Mouse (Mus musculus) heart, embryonic 15.5 days (tissue): ENCODE measurements around the gene Sco1. TPM values are rescaled to one million over a fixed set of nuclear protein-coding genes. Genes with fewer than 3 reads are reported as not detected.

ENCODE experiments used
- ATAC-seq: fragments of 200-750 bp; cut with Nextera tagmentation; replicated peaks from 2 replicates; pipeline ENCODE4 v1.8.0; 2017; ENCODE audit warnings: low read depth, moderate TSS enrichment; ENCODE audit not compliant: insufficient number of reproducible peaks, insufficient read depth, low FRiP score
- H3K27ac ChIP-seq: fragments of 300-500 bp; sonication (generic); 2 replicates; pipeline ENCODE4 v1.5.1; 2015; ENCODE audit warnings: mild to moderate bottlenecking, inconsistent platforms
- H3K27me3 ChIP-seq: fragments of 300-500 bp; sonication (generic); 2 replicates; pipeline ENCODE4 v1.6.1; 2015; ENCODE audit warnings: inconsistent platforms
- H3K36me3 ChIP-seq: fragments of 300-500 bp; sonication (generic); 2 replicates; pipeline ENCODE4 v1.6.1; 2015; ENCODE audit warnings: mild to moderate bottlenecking, inconsistent platforms
- H3K4me1 ChIP-seq: fragments of 300-500 bp; sonication (generic); replicated peaks from 2 replicates; pipeline ENCODE4 v1.6.1; 2015; ENCODE audit warnings: inconsistent platforms
- H3K4me2 ChIP-seq: fragments of 300-500 bp; sonication (generic); 2 replicates; pipeline ENCODE4 v1.6.1; 2015; ENCODE audit warnings: inconsistent platforms, mild to moderate bottlenecking, moderate library complexity
- H3K4me3 ChIP-seq: fragments of 300-500 bp; sonication (generic); 2 replicates; pipeline ENCODE4 v1.5.1; 2015; ENCODE audit warnings: mild to moderate bottlenecking, inconsistent platforms
- H3K9ac ChIP-seq: fragments of 300-500 bp; sonication (generic); 2 replicates; pipeline ENCODE4 v1.6.1; 2015; ENCODE audit warnings: mild to moderate bottlenecking, inconsistent platforms
- H3K9me3 ChIP-seq: fragments of 300-500 bp; sonication (generic); replicated peaks from 2 replicates; pipeline ENCODE4 v1.6.1; 2016; ENCODE audit warnings: inconsistent platforms
- WGBS: fragments of 180-500 bp; shearing (Covaris S2); methylation state at CpG from one replicate; pipeline ENCODE4 v1.1.7; 2015; ENCODE audit warnings: mixed read lengths; 5-methylcytosine and 5-hydroxymethylcytosine counted together
- polyA plus RNA-seq: library from polyadenylated mRNA; unstranded; fragments of >200 nt; fragmentation: Nextera tagmentation; extraction: Ambion mirVana; gene quantifications from 2 replicates; pipeline ENCODE4 v1.2.1, GENCODE M21; 2015

The Sco1 gene
- polyA plus RNA-seq, 1 experiment from 2014 or later, result 17.5 TPM

DNA sequence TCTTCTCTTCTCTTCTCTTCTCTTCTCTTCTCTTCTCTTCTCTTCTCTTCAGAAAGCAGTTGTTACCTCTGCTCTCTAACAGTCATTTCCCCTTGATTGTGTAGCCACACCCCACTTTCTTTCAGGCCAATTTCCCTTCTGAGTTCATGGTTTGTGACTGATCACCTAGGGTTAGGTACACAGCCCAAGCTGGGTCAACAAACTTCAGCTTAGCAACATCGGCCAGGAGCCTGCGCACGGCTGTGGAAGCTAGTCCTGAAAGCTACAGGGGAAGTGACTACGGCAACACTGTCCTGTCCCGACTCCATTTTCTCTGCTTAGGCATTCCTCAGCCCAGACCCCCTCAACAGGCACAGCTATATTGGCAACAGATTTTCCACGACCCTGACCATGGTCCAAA lies 7.5 kb upstream of the Sco1 start:
- H3K9ac ChIP-seq, result no peak overlapping the region
- no peak overlapping the region for H3K27ac ChIP-seq
- 80% methylated on average over 6 of the region's 6 CpGs for WGBS
- ATAC-seq, result no peak
- H3K36me3 ChIP-seq, result peaks cover 22% of the 10 kb centered on the region; the same call in 1 of the 2 replicates
- H3K4me2 ChIP-seq, result no peak overlapping the region
- H3K4me3 ChIP-seq, result no peak overlapping the region
- no peaks in the 10 kb centered on the region for H3K27me3 ChIP-seq
- 0 out of 2 replicates have a peak, but pooled peaks cover 3% of the 10 kb centered on the region for H3K4me1 ChIP-seq
- no peaks in the 10 kb centered on the region for H3K9me3 ChIP-seq

DNA sequence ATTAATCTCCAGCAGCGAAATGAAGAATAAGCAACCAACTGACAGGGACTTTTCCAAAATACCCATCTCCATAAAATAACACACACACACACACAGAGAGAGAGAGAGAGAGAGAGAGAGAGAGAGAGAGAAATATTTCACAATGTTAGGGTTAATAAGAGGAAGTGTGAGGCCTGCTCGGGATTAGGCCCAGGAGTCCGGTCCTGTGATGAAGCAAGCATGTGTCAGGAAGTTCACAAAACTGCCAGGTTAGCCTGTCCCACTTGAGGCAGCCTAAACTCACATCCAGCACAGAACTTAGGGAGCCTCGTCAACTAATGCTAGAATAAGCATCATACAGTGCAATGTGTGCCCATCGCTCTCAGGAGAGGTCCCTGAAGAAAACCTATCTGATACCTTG lies 5.3 kb upstream of the Sco1 start:
- Histone ChIP-seq H3K27ac (no peak overlapping the region), H3K27me3 (no peaks in the 10 kb centered on the region), H3K4me2 (no peak overlapping the region), H3K36me3 (peaks cover 7% of the 10 kb centered on the region; the same call in 1 of the 2 replicates), H3K4me3 (no peak overlapping the region), H3K9ac (no peak overlapping the region), H3K9me3 (no peaks in the 10 kb centered on the region), H3K4me1 (peaks cover 8% of the 10 kb centered on the region)
- ATAC-seq, result no peak
- 85% methylated on average over 5 of the region's 5 CpGs for WGBS

DNA sequence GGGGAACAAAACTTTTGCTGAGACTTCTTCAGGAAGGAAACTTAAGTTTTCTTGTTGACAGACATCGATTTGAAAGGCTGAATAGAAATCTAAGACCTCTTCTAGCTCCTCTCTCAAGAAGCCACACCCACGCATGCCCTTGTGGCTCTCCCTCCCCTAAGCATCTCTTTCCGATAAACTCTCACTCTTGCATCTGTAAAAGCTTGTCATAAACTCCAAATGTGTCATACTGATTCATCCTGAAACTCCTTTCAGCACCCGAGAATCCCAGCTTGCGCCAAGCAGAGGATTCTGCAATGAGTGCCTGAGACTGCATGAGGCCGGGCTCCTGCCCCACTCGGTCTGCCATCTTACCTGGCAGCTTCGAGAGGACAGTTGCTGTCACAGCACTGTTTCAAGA lies 4.0 kb upstream of the Sco1 start:
- Histone ChIP-seq H3K36me3 (peaks cover 7% of the 10 kb centered on the region; the same call in 1 of the 2 replicates), H3K9me3 (no peaks in the 10 kb centered on the region), H3K4me2 (no peak overlapping the region), H3K9ac (no peak overlapping the region), H3K4me1 (peaks cover 13% of the 10 kb centered on the region), H3K4me3 (no peak overlapping the region), H3K27ac (no peak overlapping the region), H3K27me3 (no peaks in the 10 kb centered on the region)
- 77% methylated on average over 8 of the region's 8 CpGs for WGBS
- no peak for ATAC-seq

DNA sequence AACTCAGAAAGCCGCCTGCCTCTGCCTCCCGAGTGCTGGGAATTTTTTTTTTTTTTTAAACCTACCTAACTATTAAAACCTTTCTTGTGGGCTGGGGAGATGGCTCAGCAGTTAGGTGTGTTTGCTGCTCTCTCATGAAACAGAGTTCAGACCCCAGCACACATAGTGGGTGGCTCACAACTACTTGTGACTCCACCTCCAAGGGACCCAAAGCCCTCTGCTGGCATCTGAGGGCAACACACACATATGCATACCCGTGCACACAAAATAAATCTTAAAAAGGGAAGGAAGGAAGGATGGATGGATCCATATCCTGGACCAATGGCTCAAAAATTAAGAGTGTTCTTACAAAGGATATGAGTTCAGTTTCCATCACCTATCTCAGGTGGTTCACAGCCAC lies 3.2 kb upstream of the Sco1 start:
- H3K4me1 ChIP-seq, result peaks cover 14% of the 10 kb centered on the region
- H3K4me3 ChIP-seq, result no peak overlapping the region
- H3K9ac ChIP-seq, result no peak overlapping the region
- peaks cover 7% of the 10 kb centered on the region; the same call in 1 of the 2 replicates for H3K36me3 ChIP-seq
- H3K9me3 ChIP-seq, result no peaks in the 10 kb centered on the region
- H3K27ac ChIP-seq, result no peak overlapping the region
- no peak overlapping the region for H3K4me2 ChIP-seq
- no peak for ATAC-seq
- 79% methylated on average over 3 of the region's 3 CpGs for WGBS
- H3K27me3 ChIP-seq, result no peaks in the 10 kb centered on the region

DNA sequence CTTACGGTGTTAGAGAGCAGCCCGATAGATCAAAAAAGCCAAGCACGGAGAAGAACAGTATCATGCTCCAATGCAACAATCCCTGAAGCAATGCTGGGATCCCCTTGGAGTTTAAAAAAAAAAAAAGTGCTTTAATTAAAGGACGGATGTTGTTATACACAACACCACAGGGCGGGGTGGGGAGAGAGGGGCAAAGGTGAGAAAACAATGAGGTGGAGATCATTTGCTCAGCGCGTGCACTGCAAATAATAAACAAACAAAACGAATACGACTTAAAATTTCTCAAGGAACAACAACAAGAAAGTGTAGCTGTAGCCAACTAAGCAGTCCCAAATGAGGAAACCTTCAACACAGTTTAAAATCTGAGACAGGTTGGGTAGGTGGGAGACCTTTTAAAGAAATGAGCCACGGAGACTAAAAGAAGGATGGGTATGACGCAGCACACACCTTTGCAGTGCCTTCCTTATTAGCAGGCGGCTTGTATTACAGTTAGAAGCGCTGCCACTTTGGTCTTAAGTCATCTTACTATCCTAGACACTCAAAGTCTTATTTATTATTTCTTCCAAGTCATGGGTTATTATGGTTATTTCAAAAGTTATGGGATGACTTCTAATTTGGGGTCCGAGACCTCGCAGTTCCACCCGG lies 672 bp upstream of the Sco1 start:
- peaks cover 14% of the 10 kb centered on the region for H3K4me1 ChIP-seq

DNA sequence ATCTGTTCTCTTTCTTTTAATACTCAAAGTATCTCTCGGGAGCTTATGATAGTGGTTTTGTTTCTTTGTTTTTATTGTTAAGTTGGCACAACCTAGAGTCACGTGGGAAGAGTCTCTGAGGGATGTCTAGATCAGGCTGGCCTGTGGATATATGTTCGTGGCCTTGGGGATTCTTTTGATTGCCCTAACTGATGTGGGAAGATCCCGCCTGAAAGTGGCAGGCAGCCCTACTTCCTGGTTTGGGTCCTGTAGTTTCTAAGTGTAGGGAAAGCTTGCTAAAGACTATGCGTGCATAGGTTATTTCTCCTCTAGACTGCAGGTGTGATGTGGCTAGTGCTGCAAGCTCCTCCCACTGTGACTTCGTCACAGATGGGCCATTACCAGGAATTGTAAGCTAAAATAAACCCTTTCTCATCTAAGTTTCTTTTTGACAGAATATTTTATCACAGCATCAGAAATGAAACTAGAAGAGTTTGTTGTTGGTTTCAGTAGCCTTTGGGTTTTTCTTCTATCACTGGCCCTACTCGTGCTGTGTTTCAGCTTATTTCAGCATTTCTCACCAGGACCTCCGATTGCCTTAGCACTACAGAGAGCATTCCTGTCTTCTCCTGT lies 2.4 kb downstream of the Sco1 start:
- Histone ChIP-seq H3K4me1 (peaks cover 14% of the 10 kb centered on the region), H3K9me3 (no peaks in the 10 kb centered on the region), H3K36me3 (peaks cover 43% of the 10 kb centered on the region), H3K9ac (no peak overlapping the region), H3K4me3 (no peak overlapping the region), H3K4me2 (no peak overlapping the region), H3K27me3 (no peaks in the 10 kb centered on the region), H3K27ac (no peak overlapping the region)
- ATAC-seq, result no peak
- WGBS, result 85% methylated on average over 8 of the region's 8 CpGs

More for the DNA sequence above, 672 bp upstream of the Sco1 start:
- Histone ChIP-seq H3K36me3 (peaks cover 20% of the 10 kb centered on the region), H3K4me2 (peak overlapping the region; percentile 66), H3K27ac (peak overlapping the region; percentile 92), H3K9ac (peak overlapping the region; percentile 87), H3K9me3 (no peaks in the 10 kb centered on the region), H3K4me3 (peak overlapping the region; percentile 100), H3K27me3 (no peaks in the 10 kb centered on the region)
- no peak; the same call in 1 of the 2 replicates for ATAC-seq
- 9% methylated on average over 16 of the region's 16 CpGs for WGBS

DNA sequence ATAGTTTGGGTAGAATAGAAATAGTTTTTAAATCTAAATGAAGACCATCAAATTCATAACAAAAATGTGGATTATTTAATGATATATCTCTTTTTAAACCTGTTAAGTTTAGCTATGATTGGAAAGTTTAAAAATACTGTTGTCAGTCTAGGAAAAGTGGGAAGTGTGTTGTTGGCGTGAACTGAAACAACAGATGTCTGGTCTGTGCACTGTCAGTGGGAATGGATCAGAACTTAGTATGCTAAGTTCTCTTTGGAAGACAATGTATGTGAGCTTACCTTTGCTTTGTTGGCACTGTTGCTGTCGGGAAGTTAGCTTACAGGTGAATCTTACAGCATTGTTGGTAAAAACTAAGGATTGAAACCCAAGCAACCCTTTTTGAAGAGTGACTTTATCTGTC lies 8.8 kb downstream of the Sco1 start:
- Histone ChIP-seq H3K4me2 (no peak overlapping the region), H3K4me3 (no peak overlapping the region), H3K27me3 (no peaks in the 10 kb centered on the region), H3K36me3 (peaks cover 82% of the 10 kb centered on the region), H3K9ac (no peak overlapping the region), H3K4me1 (no peaks in the 10 kb centered on the region), H3K9me3 (no peaks in the 10 kb centered on the region), H3K27ac (no peak overlapping the region)
- no peak for ATAC-seq
- WGBS, result 92% methylated on average over 2 of the region's 2 CpGs

DNA sequence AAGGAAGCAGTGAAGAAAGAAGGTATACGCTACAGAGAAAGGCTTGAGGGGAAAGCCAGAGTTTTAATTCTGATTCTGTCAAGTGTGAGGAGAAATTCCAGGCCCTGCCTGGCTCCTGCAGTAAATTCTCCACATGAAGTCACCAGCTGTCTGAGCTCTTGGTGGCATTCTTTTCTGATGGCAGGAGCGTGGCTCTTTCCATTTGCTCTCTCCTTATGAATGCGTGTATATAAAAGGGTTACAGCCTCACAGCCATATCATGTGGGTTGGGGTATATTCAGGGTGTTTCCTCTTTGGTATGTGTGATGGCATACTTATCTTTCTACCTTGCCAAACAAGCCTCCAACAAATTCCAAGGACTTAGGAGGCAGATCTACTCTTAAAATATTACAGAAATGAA lies 10.3 kb downstream of the Sco1 start:
- ATAC-seq, result no peak
- H3K9ac ChIP-seq, result no peak overlapping the region
- H3K36me3 ChIP-seq, result peaks cover 68% of the 10 kb centered on the region
- WGBS, result 78% methylated on average over 3 of the region's 3 CpGs
- no peak overlapping the region for H3K4me3 ChIP-seq
- no peaks in the 10 kb centered on the region for H3K9me3 ChIP-seq
- no peaks in the 10 kb centered on the region for H3K4me1 ChIP-seq
- H3K4me2 ChIP-seq, result no peak overlapping the region
- H3K27ac ChIP-seq, result no peak overlapping the region
- H3K27me3 ChIP-seq, result no peaks in the 10 kb centered on the region

DNA sequence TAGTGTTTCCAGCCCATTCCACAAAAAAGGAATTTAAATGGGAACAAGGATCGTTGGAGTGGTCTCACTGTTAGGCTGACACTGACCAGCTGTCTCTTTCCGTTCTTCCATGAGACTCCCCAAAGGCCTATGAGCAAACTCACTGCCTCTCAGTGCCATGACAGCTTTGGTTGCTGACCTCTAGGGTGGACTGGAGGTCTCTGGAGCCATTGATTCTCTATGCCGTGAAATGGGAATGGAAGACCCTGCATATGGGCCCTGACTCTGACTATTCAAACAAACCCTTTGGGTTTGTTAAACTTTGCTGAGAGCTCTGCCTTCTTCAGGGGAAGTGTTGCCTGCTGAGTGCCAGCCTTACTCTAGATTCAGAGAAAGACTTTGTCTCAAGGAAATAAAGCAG lies 15.3 kb downstream of the Sco1 start:
- no peaks in the 10 kb centered on the region for H3K9me3 ChIP-seq
- H3K9ac ChIP-seq, result no peak overlapping the region
- no peak overlapping the region for H3K4me3 ChIP-seq
- H3K27ac ChIP-seq, result no peak overlapping the region
- H3K4me2 ChIP-seq, result no peak overlapping the region
- ATAC-seq, result no peak
- peaks cover 29% of the 10 kb centered on the region for H3K36me3 ChIP-seq
- 75% methylated on average over 3 of the region's 3 CpGs for WGBS
- H3K4me1 ChIP-seq, result no peaks in the 10 kb centered on the region
- no peaks in the 10 kb centered on the region for H3K27me3 ChIP-seq

DNA sequence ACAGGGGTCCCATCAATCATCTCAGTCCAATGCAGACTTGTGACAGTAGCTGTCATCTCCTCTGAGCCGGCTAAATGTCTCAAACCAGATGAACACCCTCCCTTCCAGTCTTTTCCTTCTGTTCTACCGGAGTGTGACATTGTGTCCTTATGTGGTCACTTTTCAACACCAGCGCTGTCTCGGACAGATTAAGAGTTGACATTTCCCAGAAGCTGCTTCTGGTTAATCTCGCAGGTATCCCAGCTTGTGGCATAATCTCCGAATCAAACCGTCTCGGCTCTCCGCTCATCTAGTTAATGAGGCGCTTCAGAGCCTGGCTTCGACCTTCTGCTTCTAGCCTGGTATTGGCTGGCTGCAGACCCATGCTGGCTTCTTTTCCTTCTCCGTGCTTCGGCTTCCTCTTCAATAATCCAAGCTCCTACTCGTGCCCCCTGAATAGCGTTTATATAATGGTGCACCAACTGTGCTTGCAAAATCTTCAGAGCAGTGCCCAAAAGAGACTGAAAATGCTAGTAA lies 20.2 kb downstream of the Sco1 start:
- Histone ChIP-seq H3K4me3 (no peak overlapping the region), H3K4me2 (no peak overlapping the region), H3K27me3 (no peaks in the 10 kb centered on the region), H3K9me3 (no peaks in the 10 kb centered on the region), H3K9ac (no peak overlapping the region), H3K4me1 (peaks cover 4% of the 10 kb centered on the region; the same call in 1 of the 2 replicates), H3K27ac (no peak overlapping the region), H3K36me3 (no peaks in the 10 kb centered on the region)
- no peak for ATAC-seq
- WGBS, result 43% methylated on average over 15 of the region's 15 CpGs

DNA sequence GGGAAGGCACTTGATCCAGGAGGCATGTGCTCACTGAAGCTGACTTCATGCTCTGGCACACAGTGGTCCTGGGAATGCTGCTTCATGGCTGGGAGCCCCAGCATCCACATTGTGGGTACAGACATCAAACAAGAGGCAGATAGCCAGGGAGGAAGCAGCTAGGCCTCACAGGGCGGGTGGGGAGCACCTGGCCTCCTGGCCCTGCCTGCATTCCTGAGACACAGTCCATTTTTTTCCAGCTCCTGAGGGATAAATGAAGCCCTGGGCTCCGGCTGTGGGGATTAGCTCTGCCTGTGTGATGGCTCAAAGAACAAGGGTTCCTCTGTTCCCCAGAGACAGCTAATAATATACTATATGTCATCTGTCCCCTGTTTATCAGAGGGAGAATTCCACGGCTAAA lies 22.6 kb downstream of the Sco1 start:
- H3K9me3 ChIP-seq, result no peaks in the 10 kb centered on the region
- WGBS, result 40% methylated on average over 3 of the region's 3 CpGs
- no peak overlapping the region for H3K27ac ChIP-seq
- no peak overlapping the region for H3K4me2 ChIP-seq
- H3K27me3 ChIP-seq, result peaks cover 5% of the 10 kb centered on the region; the same call in 1 of the 2 replicates
- peaks cover 4% of the 10 kb centered on the region; the same call in 1 of the 2 replicates for H3K4me1 ChIP-seq
- ATAC-seq, result no peak
- no peak overlapping the region for H3K4me3 ChIP-seq
- no peaks in the 10 kb centered on the region for H3K36me3 ChIP-seq
- no peak overlapping the region for H3K9ac ChIP-seq

DNA sequence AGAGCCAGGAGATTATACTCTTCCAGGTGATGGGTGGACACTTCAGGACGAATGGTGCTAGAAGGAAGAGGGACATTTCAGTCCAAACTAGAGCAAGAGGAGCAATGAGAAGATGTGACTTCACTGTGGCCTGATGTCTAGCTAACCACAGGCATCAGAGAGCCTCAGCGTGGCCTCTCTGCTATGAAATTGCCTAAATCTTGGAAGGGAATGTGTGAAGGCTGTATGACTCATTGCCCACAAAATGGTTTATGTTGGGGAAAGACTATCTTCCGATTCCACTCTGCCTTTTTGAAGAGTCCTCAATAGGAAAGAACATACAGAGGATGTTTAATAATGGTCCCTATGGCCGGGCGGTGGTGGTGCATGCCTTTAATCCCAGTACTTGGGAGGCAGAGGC lies 24.3 kb downstream of the Sco1 start:
- H3K4me3 ChIP-seq, result no peak overlapping the region
- ATAC-seq, result no peak

More for the DNA sequence above, 24.3 kb downstream of the Sco1 start:
- Histone ChIP-seq H3K4me1 (peaks cover 4% of the 10 kb centered on the region), H3K27me3 (peaks cover 5% of the 10 kb centered on the region; the same call in 1 of the 2 replicates), H3K4me2 (no peak overlapping the region), H3K36me3 (no peaks in the 10 kb centered on the region), H3K9ac (no peak overlapping the region), H3K27ac (no peak overlapping the region), H3K9me3 (no peaks in the 10 kb centered on the region)
- 80% methylated on average over 5 of the region's 5 CpGs for WGBS
